Mouse (Mus musculus): ENCODE measurements around the gene Vmp1. TPM values are rescaled to one million over a fixed set of nuclear protein-coding genes. Genes with fewer than 3 reads are reported as not detected.

Vmp1 gene
- polyA plus RNA-seq, 1 experiment from 2014 or later, result 99.7 TPM

DNA sequence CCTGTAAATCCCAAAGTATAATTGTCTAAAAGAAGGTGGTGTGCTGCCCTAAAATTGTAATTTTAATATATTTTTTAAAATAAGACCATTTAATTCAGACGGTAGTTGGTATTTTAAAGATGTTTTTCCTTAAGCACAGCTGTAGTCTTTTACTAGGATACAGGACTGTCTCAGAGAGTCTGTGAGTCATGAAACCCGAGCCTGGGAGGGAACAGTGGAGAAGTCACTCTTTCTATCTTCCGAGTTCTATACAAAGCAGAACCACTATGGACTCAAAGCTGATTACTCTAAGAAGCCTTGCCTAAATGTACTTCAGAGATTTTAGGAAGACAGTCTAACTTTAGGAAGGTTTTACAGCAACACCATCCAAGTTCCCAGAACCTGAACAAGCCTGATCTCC is 81.5 kb downstream of the Vmp1 start:
- no peak overlapping the region for H3K4me3 ChIP-seq (ENCODE audit: low read depth, low read length)
- H3K4me1 ChIP-seq (ENCODE audit: control insufficient read depth, insufficient read depth, low read length), result no peaks in the 10 kb centered on the region
- no peak overlapping the region for H3K9ac ChIP-seq (replicated peaks; ENCODE audit: low read length)
- H3K27me3 ChIP-seq (ENCODE audit: control insufficient read depth, insufficient read depth, low read length), result no peaks in the 10 kb centered on the region
- no peak for DNase-seq (ENCODE audit: low spot score)
- H3K36me3 ChIP-seq (replicated peaks; ENCODE audit: control insufficient read depth, insufficient read depth, low read depth, low read length), result peaks cover 7% of the 10 kb centered on the region
- 57% methylated on average over 3 of the region's 3 CpGs for WGBS
- no peak overlapping the region for H3K27ac ChIP-seq (replicated peaks; ENCODE audit: low read depth, low read length)
- H3K9me3 ChIP-seq (replicated peaks; ENCODE audit: control insufficient read depth, low read length), result no peaks in the 10 kb centered on the region
- no peak overlapping the region for H3K4me2 ChIP-seq (ENCODE audit: low read depth, low read length)
- ATAC-seq (replicated peaks; ENCODE audit: insufficient number of reproducible peaks, low FRiP score, low TSS enrichment, low read depth), result no peak

DNA sequence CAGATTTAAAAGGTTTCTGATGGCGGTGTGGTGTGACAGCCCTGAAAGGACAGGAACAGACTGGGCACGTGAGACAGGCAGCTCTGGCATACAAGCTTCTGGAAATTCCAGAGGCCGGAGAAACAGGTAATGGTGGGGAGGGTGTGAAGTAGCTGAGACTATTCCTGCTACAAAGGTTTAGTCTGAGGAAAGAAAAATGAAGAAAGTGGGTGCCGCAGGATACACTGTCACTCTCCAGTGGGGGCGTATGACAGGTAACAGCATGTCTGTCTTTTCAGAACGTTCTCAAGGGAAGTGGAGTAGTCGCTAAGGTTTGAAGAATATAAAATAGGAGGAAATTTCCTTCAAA is 83.5 kb downstream of the Vmp1 start:
- Histone ChIP-seq H3K36me3 (replicated peaks; ENCODE audit: control insufficient read depth, insufficient read depth, low read depth, low read length) (no peaks in the 10 kb centered on the region), H3K27ac (replicated peaks; ENCODE audit: low read depth, low read length) (no peak overlapping the region), H3K9me3 (replicated peaks; ENCODE audit: control insufficient read depth, low read length) (no peaks in the 10 kb centered on the region), H3K4me2 (ENCODE audit: low read depth, low read length) (no peak overlapping the region), H3K4me3 (ENCODE audit: low read depth, low read length) (no peak overlapping the region), H3K4me1 (ENCODE audit: control insufficient read depth, insufficient read depth, low read length) (no peaks in the 10 kb centered on the region), H3K9ac (replicated peaks; ENCODE audit: low read length) (no peak overlapping the region), H3K27me3 (ENCODE audit: control insufficient read depth, insufficient read depth, low read length) (no peaks in the 10 kb centered on the region)
- no peak for ATAC-seq (replicated peaks; ENCODE audit: insufficient number of reproducible peaks, low FRiP score, low TSS enrichment, low read depth)
- WGBS, result 84% methylated on average over 7 of the region's 7 CpGs
- no peak for DNase-seq (ENCODE audit: low spot score)

DNA sequence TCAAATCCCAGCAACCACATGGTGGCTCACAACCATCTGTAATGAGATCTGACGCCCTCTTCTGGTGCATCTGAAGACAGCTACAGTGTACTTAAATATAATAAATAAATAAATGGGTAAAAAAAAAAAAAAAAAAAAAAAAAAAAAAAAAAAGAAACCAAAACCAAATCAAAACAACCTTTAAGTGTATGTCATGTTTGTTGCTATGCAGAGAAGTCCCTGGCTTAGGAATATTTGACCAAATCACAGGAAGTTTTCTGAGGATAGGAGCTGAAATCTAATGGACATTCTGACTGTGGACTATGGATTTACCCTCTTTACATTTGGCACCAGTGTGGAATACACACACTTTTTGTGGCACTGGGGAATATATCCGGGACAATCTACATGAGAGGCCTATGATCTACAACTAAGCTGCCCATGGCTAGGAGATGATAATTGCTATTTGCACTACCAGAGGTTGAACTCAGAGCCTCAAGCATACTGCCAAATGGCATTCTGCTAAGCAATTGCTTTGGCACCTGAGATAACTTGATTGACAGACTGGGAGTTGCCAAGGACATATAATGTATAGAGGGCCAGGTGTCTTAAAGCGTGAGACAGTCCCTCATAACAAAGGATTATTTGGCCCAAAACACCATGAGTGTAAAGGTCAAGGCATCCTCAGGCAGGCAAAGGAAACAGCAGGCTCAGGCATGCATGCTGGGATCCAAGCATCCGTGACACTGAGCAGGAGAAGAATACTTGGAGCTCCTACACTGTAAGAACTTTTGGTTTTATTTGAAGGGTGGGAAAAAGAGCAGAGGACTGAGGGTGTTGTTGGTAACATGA is 84.0 kb downstream of the Vmp1 start:
- WGBS, result 74% methylated on average over 4 of the region's 4 CpGs
- Histone ChIP-seq H3K27ac (replicated peaks; ENCODE audit: low read depth, low read length) (no peak overlapping the region), H3K4me2 (ENCODE audit: low read depth, low read length) (no peak overlapping the region), H3K9me3 (replicated peaks; ENCODE audit: control insufficient read depth, low read length) (no peaks in the 10 kb centered on the region), H3K4me1 (ENCODE audit: control insufficient read depth, insufficient read depth, low read length) (no peaks in the 10 kb centered on the region), H3K4me3 (ENCODE audit: low read depth, low read length) (no peak overlapping the region), H3K9ac (replicated peaks; ENCODE audit: low read length) (no peak overlapping the region), H3K36me3 (replicated peaks; ENCODE audit: control insufficient read depth, insufficient read depth, low read depth, low read length) (no peaks in the 10 kb centered on the region), H3K27me3 (ENCODE audit: control insufficient read depth, insufficient read depth, low read length) (no peaks in the 10 kb centered on the region)
- ATAC-seq (replicated peaks; ENCODE audit: insufficient number of reproducible peaks, low FRiP score, low TSS enrichment, low read depth) (no peak), DNase-seq (ENCODE audit: low spot score) (no peak)

DNA sequence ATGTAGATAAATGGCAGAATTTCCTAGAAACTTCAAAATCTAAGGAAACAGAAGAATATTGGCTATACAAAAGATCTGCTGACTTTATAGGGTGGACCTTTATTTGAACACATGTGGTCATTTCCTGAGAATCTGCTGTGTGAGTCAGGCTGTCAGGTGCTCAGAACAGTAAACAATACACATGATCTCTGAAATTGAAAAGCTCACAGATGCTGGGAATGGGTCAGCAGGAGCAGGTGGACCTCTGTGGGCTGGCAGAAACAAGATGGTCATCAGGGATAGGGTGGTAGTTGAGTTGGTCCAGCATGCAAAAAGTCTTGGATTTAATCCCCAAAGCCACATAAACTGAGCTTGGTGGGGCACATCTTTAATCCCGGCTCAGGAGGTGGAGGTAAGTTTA is 85.1 kb downstream of the Vmp1 start:
- Histone ChIP-seq H3K9me3 (replicated peaks; ENCODE audit: control insufficient read depth, low read length) (no peaks in the 10 kb centered on the region), H3K4me1 (ENCODE audit: control insufficient read depth, insufficient read depth, low read length) (no peaks in the 10 kb centered on the region), H3K9ac (replicated peaks; ENCODE audit: low read length) (no peak overlapping the region), H3K27ac (replicated peaks; ENCODE audit: low read depth, low read length) (no peak overlapping the region), H3K4me3 (ENCODE audit: low read depth, low read length) (no peak overlapping the region), H3K36me3 (replicated peaks; ENCODE audit: control insufficient read depth, insufficient read depth, low read depth, low read length) (no peaks in the 10 kb centered on the region), H3K27me3 (ENCODE audit: control insufficient read depth, insufficient read depth, low read length) (no peaks in the 10 kb centered on the region), H3K4me2 (ENCODE audit: low read depth, low read length) (no peak overlapping the region)
- ATAC-seq (replicated peaks; ENCODE audit: insufficient number of reproducible peaks, low FRiP score, low TSS enrichment, low read depth) (no peak), DNase-seq (ENCODE audit: low spot score) (no peak)
- WGBS, result 82% methylated on average over 1 of the region's 1 CpGs

GRCm38 (mm10) chr11:86598154-86598553 is 85.5 kb downstream of the Vmp1 start:
- WGBS, result 87% methylated on average over 5 of the region's 5 CpGs

DNA sequence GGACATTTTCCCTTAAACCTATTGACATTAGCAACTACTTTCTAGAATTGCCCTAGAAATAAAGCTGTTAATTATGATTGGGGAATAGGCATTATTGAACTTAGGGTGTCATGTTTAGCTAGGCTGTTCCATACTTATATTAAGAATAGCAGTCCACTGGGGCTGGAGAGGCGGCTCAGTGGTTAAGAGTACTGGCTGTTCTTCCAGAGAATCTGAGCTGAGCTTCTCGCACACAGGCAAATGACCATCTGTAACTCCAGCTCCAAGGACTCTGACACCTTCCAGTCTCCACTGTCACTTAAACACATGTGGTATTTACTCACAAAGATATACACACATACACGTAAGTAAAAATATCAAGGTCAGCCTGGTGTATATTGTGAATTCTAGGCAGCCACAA is 86.7 kb downstream of the Vmp1 start:
- Histone ChIP-seq H3K4me2 (ENCODE audit: low read depth, low read length) (no peak overlapping the region), H3K4me3 (ENCODE audit: low read depth, low read length) (no peak overlapping the region), H3K9ac (replicated peaks; ENCODE audit: low read length) (no peak overlapping the region), H3K9me3 (replicated peaks; ENCODE audit: control insufficient read depth, low read length) (no peaks in the 10 kb centered on the region), H3K27me3 (ENCODE audit: control insufficient read depth, insufficient read depth, low read length) (no peaks in the 10 kb centered on the region), H3K36me3 (replicated peaks; ENCODE audit: control insufficient read depth, insufficient read depth, low read depth, low read length) (no peaks in the 10 kb centered on the region), H3K27ac (replicated peaks; ENCODE audit: low read depth, low read length) (no peak overlapping the region), H3K4me1 (ENCODE audit: control insufficient read depth, insufficient read depth, low read length) (no peaks in the 10 kb centered on the region)
- 85% methylated on average over 3 of the region's 3 CpGs for WGBS
- no peak for ATAC-seq (replicated peaks; ENCODE audit: insufficient number of reproducible peaks, low FRiP score, low TSS enrichment, low read depth)
- no peak for DNase-seq (ENCODE audit: low spot score)

More at GRCm38 (mm10) chr11:86598154-86598553, 85.5 kb downstream of the Vmp1 start:
- ATAC-seq (replicated peaks; ENCODE audit: insufficient number of reproducible peaks, low FRiP score, low TSS enrichment, low read depth) (no peak), DNase-seq (ENCODE audit: low spot score) (no peak)
- Histone ChIP-seq H3K27me3 (ENCODE audit: control insufficient read depth, insufficient read depth, low read length) (no peaks in the 10 kb centered on the region), H3K4me1 (ENCODE audit: control insufficient read depth, insufficient read depth, low read length) (no peaks in the 10 kb centered on the region), H3K9ac (replicated peaks; ENCODE audit: low read length) (no peak overlapping the region), H3K4me2 (ENCODE audit: low read depth, low read length) (no peak overlapping the region), H3K4me3 (ENCODE audit: low read depth, low read length) (no peak overlapping the region), H3K9me3 (replicated peaks; ENCODE audit: control insufficient read depth, low read length) (no peaks in the 10 kb centered on the region), H3K36me3 (replicated peaks; ENCODE audit: control insufficient read depth, insufficient read depth, low read depth, low read length) (no peaks in the 10 kb centered on the region), H3K27ac (replicated peaks; ENCODE audit: low read depth, low read length) (no peak overlapping the region)

DNA sequence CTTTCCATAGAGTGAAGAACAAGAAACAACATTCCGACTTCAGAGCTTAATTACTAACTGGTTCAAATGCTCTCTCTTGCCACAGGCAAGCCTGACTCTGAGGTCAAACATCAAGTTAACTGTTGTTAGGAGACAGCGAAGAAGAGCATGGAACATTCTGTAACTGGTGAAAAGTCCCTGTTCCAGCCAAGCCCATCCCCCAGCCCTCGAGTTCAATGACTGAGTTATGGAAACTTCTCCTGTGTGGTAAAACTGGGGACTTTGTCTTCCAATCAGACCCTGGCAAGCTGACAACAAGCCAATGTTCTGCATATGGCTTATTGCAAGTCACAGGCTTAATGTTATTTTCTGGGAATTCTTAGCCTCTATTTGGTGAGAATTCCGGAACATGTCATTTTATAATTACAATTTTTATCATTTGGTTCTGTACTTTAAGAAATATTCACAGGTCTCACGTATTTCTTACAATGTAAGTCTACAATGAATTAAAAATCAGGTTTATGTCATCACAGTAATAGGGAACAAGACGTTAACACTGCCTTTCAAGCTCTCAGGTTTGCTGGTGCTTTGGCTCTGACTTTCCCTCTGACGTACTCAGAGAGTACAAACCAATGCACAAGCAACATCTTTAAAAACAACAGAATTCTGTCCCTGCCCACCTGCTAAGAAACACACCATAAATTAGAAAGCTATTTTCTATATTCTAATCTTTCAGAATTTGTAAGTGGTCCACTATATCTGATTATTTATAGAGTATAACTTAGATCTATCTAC is 87.3 kb downstream of the Vmp1 start:
- no peaks in the 10 kb centered on the region for H3K27me3 ChIP-seq (ENCODE audit: control insufficient read depth, insufficient read depth, low read length)
- no peak overlapping the region for H3K27ac ChIP-seq (replicated peaks; ENCODE audit: low read depth, low read length)
- H3K9me3 ChIP-seq (replicated peaks; ENCODE audit: control insufficient read depth, low read length), result no peaks in the 10 kb centered on the region
- H3K4me1 ChIP-seq (ENCODE audit: control insufficient read depth, insufficient read depth, low read length), result no peaks in the 10 kb centered on the region
- ATAC-seq (replicated peaks; ENCODE audit: insufficient number of reproducible peaks, low FRiP score, low TSS enrichment, low read depth) (no peak), DNase-seq (ENCODE audit: low spot score) (no peak)
- no peaks in the 10 kb centered on the region for H3K36me3 ChIP-seq (replicated peaks; ENCODE audit: control insufficient read depth, insufficient read depth, low read depth, low read length)
- H3K4me2 ChIP-seq (ENCODE audit: low read depth, low read length), result no peak overlapping the region
- WGBS, result 69% methylated on average over 7 of the region's 7 CpGs
- H3K9ac ChIP-seq (replicated peaks; ENCODE audit: low read length), result no peak overlapping the region
- no peak overlapping the region for H3K4me3 ChIP-seq (ENCODE audit: low read depth, low read length)

DNA sequence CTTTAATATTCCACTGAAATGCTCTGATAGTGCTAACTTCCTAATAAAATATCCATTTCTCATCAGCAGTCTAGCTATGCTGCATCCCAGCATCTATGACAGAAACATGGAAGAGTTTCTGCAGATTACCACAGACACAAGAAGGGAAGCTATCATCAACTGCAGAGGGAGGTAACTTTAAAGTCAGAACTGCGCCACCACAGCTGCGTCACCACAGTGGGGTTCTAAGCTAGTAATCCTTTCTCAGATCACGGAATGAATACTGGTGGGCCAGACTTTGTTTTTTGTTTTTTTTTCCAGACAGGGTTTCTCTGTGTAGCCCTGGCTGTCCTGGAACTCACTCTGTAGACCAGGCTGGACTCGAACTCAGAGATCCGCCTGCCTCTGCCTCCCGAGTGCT is 88.3 kb downstream of the Vmp1 start:
- H3K9ac ChIP-seq (replicated peaks; ENCODE audit: low read length), result no peak overlapping the region
- H3K4me2 ChIP-seq (ENCODE audit: low read depth, low read length), result no peak overlapping the region
- H3K4me3 ChIP-seq (ENCODE audit: low read depth, low read length), result no peak overlapping the region
- no peaks in the 10 kb centered on the region for H3K36me3 ChIP-seq (replicated peaks; ENCODE audit: control insufficient read depth, insufficient read depth, low read depth, low read length)
- H3K4me1 ChIP-seq (ENCODE audit: control insufficient read depth, insufficient read depth, low read length), result no peaks in the 10 kb centered on the region
- ATAC-seq (replicated peaks; ENCODE audit: insufficient number of reproducible peaks, low FRiP score, low TSS enrichment, low read depth) (no peak), DNase-seq (ENCODE audit: low spot score) (no peak)
- no peaks in the 10 kb centered on the region for H3K27me3 ChIP-seq (ENCODE audit: control insufficient read depth, insufficient read depth, low read length)
- no peaks in the 10 kb centered on the region for H3K9me3 ChIP-seq (replicated peaks; ENCODE audit: control insufficient read depth, low read length)
- H3K27ac ChIP-seq (replicated peaks; ENCODE audit: low read depth, low read length), result no peak overlapping the region
- 95% methylated on average over 6 of the region's 6 CpGs for WGBS

Data from embryonic facial prominence, embryonic 11.5 days (tissue).